Mouse (Mus musculus): ENCODE data around the gene Ctxn2.
"Not testable (repeated sequence)": the region's sequence is repeated elsewhere in the genome, so short reads cannot be mapped to it uniquely, and the experiment has no call there.

Gene Ctxn2

GRCm38 (mm10) chr2:125135903-125136811, at the start of gene Ctxn2:
Ctxn2 (plus strand) TSS chr2:125136692.
- peak; percentile 22 to 81 for DNase-seq (ENCODE audit: low spot score in 2 of 2)

DNA sequence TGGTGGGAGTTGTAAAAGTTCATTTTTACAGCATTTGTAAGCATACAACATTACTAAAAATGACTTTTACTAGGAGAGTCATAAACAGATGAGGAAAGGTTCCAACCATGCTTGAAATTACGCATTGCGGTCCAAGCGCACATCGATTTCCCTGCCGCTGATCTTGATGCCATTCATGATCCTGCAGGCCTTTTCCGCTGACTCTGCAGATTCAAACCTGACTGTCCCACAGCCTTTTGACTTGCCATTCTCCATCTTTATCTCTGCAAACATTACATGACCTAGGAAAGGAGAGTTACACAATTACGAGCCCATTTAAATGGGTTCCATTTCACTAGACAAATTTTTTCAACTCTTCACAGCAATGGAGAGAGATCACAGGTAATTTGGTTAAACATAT, 47.7 kb upstream of the Ctxn2 start:
- DNase-seq (ENCODE audit: low spot score in 2 of 2) = no peak

DNA sequence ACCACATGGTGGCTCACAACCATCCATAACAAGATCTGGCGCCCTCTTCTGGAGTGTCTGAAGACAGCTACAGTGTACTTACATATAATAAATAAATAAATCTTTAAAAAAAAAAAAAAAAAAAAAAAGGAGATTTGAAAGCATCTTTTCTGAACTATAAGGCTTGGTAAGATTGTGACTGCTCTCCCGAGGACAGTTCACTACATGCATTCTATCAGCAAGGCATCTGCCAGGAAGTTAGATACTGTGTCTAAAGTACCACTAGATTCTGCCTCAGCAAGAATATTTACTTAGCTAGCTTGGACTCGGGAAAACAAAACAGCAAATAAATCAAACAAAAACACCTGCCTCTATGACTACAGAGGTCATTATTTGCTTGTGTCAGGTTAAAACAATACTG, 44.4 kb upstream of the Ctxn2 start:
- DNase-seq (ENCODE audit: low spot score in 2 of 2) = not testable (repeated sequence)

DNA sequence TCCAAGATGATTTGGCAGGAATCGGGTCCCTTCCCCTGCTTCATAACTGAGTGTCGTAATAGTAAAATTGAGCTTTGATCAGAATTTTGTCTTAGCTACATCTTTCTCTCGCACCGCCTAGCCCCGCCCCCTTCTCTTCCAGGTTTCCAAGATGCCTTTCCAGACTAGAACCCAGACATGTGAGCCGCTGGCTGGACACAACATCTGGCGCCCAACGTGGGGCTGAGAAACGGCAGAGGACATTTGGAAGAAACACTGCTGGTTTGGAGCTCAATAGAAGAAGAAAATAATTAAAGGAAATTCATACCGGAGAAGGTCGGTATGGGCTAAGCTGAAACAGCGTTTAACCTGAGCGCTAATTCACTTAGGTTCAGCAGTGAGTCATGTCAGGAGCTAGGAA, 32.0 kb upstream of the Ctxn2 start:
- not testable (repeated sequence) for DNase-seq (ENCODE audit: low spot score in 2 of 2)

DNA sequence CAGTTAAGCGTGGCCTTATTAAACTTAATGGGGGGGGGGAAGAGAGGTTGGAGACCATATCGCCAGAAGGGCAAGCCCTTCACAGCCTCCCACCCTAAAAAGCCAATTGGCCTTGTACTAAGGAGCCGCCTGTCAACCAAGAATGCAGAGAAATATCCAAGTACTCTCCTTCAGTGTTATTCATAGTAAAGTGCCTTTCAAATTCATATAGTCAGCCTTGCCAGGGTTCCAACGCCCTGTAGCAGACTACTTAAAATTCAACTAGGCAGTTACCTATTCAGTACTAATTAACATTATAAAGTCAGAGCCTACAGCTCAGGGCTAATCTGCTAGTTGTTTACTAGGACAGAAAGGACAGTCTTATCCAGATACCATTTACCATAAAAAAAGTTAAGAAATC, 30.0 kb upstream of the Ctxn2 start:
- DNase-seq (ENCODE audit: low spot score in 2 of 2) = not testable (repeated sequence)

DNA sequence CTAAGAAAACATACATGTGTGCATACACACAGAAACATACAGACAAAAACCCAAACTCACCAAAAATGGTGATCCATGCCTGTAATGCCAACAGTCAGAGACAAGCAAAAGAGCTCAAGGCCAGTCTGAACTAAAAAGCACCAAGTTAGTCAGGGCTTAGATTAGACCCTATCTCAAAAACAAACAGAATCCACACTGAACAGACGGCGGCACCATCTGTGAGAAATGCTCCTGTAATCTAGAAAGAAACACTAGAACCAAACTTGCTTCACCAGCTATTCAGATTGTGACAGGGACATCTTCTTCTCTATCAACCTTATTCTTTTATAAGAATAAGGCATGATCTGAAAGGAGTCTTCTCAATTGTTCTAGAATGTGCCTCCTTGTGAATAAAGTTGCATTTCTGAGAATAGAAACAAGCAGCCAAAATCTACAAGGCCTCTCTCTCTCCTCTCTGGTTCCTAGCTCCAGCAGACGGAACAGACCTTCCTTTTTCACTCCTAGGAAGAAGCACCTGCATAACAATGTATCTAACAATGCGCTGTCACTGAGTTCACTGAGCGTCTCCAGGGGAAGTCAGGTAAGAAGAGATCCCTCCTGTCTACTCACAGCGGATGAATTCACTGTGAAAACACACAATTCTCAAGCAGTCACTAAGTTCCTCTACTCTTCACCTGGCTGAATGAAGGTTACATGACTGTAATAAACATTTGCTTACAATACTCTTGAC, 16.9 kb upstream of the Ctxn2 start:
- DNase-seq (ENCODE audit: low spot score in 2 of 2) = no peak

DNA sequence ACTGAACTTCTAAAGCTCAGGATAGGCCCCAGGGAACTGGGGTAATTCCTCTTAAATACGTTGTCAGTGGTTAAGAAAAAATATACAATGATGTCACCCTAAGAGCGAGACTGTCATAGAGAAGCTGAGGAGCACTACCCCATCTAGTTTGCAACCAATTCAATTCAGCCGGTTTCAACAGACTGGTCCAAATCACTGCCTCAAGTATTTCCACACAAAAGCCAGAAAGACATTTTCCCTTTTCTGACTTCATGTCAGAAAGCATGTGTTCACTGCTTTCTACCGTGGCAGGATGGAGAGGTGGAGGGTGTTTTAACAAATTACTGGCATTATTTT, 14.2 kb upstream of the Ctxn2 start:
- DNase-seq (ENCODE audit: low spot score in 2 of 2) = no peak

GRCm38 (mm10) chr2:125122624-125123476, 13.6 kb upstream of the Ctxn2 start:
- DNase-seq (ENCODE audit: low spot score in 2 of 2) = peak; percentile 59 to 70

DNA sequence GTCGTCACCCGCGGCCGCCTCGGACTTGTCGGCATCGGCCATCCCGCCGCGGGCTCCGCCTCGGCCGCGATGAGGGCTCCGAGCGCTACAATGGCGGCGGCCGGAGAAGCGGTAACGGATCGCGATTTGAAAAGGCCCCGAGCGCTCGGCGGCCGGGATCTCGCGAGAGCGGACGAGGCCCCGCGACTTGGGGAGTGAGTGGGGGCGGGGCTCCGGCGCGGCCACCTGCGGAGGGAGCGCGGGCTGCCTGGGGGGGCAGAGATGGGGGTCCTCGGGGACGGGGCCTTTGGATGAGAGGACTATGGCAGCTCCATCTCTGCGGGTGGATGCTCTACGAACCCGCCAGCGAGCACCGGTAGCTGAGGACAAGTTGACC, 13.0 kb upstream of the Ctxn2 start, which contains the start of gene Myef2:
TSS of gene Myef2 (minus strand) at position 185 of the 376 bp plus-strand sequence.
- DNase-seq (ENCODE audit: low spot score in 2 of 2) = peak; percentile 84 to 92

DNA sequence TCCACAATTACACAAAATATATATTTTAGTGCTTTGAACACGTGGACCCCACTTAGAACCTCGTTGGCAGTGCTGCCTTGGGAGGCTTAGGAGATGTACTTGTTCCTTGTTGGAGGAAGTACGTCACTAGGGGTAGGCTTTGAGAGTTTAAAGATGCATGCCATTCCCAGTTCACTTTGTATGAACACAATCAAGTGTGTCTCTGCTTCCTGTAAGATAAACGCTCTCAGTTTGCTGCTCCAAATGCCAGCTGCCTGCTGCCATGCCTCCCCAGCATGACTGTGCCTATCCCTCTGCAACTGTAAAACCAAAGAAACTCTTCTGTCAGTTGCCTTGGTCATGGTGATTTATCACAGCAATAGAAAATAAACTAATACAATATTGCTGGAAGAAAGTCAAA, 10.7 kb upstream of the Ctxn2 start:
- no peak for DNase-seq (ENCODE audit: low spot score in 2 of 2)

DNA sequence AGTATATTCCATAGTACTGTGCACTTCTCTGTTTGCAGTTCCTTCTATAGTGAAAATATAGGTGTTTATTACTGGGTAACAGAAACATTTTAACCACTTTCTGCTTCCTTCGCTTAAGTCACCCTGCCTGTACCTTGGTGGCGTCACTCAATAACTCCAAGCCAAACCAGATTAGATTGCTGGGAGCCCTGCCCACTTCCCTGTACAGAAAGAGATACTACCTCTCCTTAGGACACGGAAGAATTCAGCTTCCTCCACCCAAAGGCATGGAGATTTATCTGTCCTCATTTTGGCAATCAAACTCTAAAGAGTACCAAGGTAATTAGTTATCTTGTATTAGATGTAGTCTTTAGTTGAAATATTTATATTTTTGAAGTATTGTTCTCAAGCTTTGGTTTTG, 9.7 kb upstream of the Ctxn2 start:
- DNase-seq (ENCODE audit: low spot score in 2 of 2) = no peak

GRCm38 (mm10) chr2:125134113-125134512, 2.4 kb upstream of the Ctxn2 start:
- no peak for DNase-seq (ENCODE audit: low spot score in 2 of 2)

DNA sequence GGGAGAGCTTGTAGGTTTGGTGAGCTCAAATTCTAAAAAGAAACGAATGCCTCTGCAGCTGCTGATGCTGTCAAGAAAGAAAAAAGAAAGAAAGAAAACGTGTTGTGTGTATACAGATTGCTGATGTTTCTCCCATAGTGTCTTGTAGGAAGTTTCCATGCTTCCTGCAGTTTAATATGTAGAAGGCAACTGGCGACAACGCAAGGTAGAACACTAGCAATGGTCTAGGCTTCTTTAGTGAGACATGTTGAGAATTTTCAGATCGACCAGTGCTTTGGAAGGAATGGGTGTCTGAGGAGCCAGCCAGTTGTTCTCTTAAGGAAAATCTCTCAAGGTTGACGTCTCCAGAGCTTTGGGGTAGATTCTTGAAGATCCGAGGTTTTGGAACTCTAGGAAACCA, 354 bp downstream of the Ctxn2 start:
- no peak for DNase-seq (ENCODE audit: low spot score in 2 of 2)

- DNase-seq (ENCODE audit: low spot score in 2 of 2) = no peak
Observed at GRCm38 (mm10) chr2:125142336-125142735, 5.8 kb downstream of the Ctxn2 start.

DNA sequence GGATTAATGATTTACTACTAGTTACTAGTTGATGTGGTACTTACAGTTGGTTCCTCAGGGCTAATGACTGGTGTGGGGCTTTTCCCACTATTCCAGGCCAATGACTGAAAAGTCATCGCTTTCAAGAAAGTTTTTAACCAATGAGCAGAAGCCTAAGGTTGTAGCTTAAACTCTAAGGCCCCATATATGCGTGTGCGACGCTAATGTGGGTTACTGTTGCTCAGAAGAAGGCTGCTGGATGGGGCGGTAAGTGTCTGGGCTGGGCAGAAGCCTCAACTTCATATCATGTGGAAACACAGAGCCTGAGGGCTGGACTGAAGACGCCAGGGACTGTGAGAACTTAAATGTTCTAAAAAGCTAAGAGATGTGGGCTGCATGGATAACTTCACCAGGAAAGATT, 15.9 kb downstream of the Ctxn2 start, which contains the start of gene Slc12a1:
TSS of gene Slc12a1 (plus strand) at position 118 of the 400 bp plus-strand sequence.
- no peak for DNase-seq (ENCODE audit: low spot score in 2 of 2)

DNA sequence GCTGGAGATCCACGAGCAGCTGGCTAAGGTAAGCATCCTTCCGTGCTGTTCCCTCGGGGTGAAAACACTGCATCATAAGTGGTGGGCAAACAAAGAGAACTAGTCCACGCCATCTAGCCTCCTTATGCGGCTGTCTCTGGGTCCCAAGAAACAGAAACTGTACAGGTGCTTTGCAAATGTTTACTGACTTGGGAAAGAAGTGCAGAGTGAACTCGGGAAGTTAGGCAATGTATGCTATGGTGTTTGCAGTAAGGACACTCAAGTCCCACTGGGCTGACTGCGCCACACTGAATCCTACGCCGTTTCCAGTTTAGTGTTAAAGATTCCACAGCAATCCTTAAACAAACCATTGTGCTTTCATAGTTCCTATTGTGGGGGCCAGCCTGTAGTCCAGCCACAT, 17.8 kb downstream of the Ctxn2 start:
- no peak for DNase-seq (ENCODE audit: low spot score in 2 of 2)

DNA sequence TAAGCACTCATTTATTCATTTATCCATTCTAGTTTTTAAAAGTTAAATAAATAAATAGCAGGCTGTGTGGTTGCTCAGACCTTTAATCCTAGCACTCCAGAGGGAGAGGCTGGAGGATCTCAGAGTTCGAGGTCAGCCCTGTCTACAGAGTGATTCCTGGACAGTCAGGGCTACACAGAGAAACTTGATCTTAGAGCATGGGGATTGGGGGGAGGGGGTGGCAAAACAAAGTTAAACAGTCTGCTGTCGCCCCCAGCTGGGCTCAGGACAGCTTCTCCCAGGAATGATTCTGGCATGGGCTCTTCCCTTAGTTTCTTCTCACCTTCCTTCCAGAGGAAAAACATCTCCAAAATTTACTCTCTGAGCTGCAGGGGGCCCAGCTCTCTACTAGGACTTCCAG, 19.0 kb downstream of the Ctxn2 start:
- DNase-seq (ENCODE audit: low spot score in 2 of 2) = no peak

- DNase-seq (ENCODE audit: low spot score in 2 of 2) = no peak
Observed at GRCm38 (mm10) chr2:125162012-125162470, 25.5 kb downstream of the Ctxn2 start.

DNA sequence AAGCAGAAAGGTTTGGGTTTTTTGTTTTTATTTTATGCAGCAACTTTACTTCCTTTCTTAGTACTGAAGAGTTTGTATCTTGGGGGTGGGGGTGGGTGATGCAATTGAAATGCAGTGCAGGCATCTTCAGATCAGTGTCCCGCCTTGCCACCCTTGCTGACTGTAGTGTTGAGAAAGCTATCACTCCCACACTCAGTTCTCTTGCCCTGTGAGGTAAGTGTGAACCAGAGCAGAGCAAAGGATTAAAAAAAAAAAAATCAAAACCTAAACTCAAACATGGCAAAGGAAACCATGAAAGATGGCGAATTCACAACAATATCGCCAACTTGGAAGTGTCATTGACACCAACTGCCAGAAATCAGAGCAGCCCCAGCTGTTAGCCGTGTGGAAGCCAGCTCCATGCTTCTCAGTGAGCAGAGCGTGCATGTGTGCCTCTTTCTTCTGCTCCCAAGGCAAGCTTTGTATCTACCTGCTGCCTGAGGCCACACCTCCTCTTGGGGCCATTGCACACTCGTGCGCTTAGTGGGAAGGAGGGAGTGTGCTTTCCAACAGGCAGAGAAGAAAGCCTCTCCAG, 41.8 kb downstream of the Ctxn2 start:
- DNase-seq (ENCODE audit: low spot score in 2 of 2) = no peak

- DNase-seq (ENCODE audit: low spot score in 2 of 2) = no peak
Observed at GRCm38 (mm10) chr2:125187904-125188303, 51.4 kb downstream of the Ctxn2 start.

DNA sequence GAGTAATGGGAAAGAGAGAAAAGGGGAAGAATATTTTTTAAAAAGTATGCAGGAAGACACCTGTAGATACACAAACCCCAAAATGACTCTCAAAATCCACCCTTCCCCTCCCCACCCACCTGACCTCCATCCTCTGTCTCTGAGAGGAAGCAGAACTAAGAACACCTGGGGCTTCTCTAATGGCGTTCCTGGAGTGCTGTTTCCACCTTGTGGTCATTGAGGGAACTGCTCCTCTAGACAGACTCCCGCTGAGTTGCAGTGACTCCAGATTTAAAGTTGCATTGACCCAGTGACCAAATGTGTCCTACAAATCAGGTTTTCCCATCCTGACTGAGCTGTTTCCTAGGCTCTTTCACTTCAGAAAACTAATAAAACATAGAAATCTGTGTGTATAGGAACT, 52.7 kb downstream of the Ctxn2 start:
- peak; percentile 8 to 52 for DNase-seq (ENCODE audit: low spot score in 2 of 2)

- DNase-seq (ENCODE audit: low spot score in 2 of 2) = no peak
Observed at GRCm38 (mm10) chr2:125192905-125193304, 56.4 kb downstream of the Ctxn2 start.

Measured in spleen, postnatal 10 days (tissue).